Mouse (Mus musculus): ENCODE measurements at regions not wholly inside any gene's neighbourhood (a gene's known extent, or its start where the extent isn't known, plus 50 kb on each side); places are given as distances from the start of the nearest gene placed in this dataset.

DNA sequence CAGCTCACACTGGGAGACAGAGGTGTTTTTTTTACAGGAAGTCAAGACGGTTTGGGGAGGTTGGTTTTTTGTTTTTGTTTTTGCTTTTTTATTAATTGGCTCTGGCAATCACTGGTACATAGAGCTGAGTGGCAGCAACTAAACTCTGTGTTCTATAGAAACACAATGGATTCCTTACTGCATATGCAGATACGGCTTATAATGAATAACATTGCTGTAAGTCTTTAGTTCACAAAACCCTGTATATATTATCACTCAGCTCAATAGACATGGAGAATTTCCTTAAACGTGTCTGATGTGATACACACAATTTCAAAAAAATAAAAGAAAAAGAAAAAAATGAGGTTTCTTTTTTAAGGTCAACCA, 296.0 kb downstream of the Rps29 start:
- TF ChIP-seq CHD2 (IDR thresholded peaks at IDR 0.05; ENCODE audit: low read depth, low read length) (no peak), MAFK (IDR thresholded peaks at IDR 0.05; ENCODE audit: insufficient read depth, low read depth, low read length) (no peak), HCFC1 (IDR thresholded peaks at IDR 0.05; ENCODE audit: borderline replicate concordance, insufficient read depth, low read length) (no peak), ZNF384 (IDR thresholded peaks at IDR 0.05; ENCODE audit: low read depth, low read length) (no peak)
